Mouse (Mus musculus): ENCODE measurements at regions not wholly inside any gene's neighbourhood (a gene's known extent, or its start where the extent isn't known, plus 50 kb on each side); places are given as distances from the start of the nearest gene placed in this dataset.

DNA sequence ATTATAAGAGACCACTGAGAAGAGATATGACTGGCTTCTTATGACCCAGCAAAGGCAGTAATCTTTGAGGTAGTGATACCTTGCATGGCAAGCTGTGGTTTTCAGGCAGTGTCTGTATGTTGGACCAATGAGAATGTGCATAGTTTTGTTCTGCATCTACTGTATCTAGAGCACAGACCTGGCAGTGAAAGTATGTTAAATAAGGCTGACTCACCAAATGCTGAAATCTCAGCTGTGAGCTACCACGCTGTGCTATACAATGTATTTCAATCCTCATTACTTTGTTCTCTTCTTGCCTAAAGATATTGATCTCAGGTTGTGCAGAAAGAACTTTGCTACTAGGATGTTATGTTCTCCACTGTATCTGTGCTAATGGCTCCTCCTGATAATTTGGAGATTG, 83.9 kb upstream of the Zfp827 start:
- H3K4me1 ChIP-seq, result no peaks in the 10 kb centered on the region
- no peak overlapping the region for H3K4me2 ChIP-seq
- H3K27me3 ChIP-seq, result no peaks in the 10 kb centered on the region
- H3K4me3 ChIP-seq (replicated peaks), result no peak overlapping the region
- ATAC-seq (ENCODE audit: low FRiP score), result no peak
- no peak overlapping the region for H3K27ac ChIP-seq
- H3K9ac ChIP-seq, result no peak overlapping the region
- WGBS, result 93% methylated on average over 1 of the region's 1 CpGs
- H3K9me3 ChIP-seq, result no peaks in the 10 kb centered on the region
- H3K36me3 ChIP-seq (replicated peaks), result no peaks in the 10 kb centered on the region

- Histone ChIP-seq H3K4me2 (no peak overlapping the region), H3K27ac (no peak overlapping the region), H3K27me3 (no peaks in the 10 kb centered on the region), H3K9me3 (no peaks in the 10 kb centered on the region), H3K9ac (no peak overlapping the region), H3K4me3 (replicated peaks) (no peak overlapping the region), H3K36me3 (replicated peaks) (no peaks in the 10 kb centered on the region), H3K4me1 (no peaks in the 10 kb centered on the region)
- WGBS, result 57% methylated on average over 1 of the region's 1 CpGs
- no peak for ATAC-seq (ENCODE audit: low FRiP score)
Observed at GRCm38 (mm10) chr8:78945607-78946006, 82.6 kb upstream of the Zfp827 start.

GRCm38 (mm10) chr8:78946085-78946484, 82.2 kb upstream of the Zfp827 start:
- 89% methylated on average over 2 of the region's 2 CpGs for WGBS
- Histone ChIP-seq H3K27me3 (no peaks in the 10 kb centered on the region), H3K4me1 (no peaks in the 10 kb centered on the region), H3K9me3 (no peaks in the 10 kb centered on the region), H3K4me2 (no peak overlapping the region), H3K36me3 (replicated peaks) (no peaks in the 10 kb centered on the region), H3K27ac (no peak overlapping the region), H3K4me3 (replicated peaks) (no peak overlapping the region), H3K9ac (no peak overlapping the region)
- ATAC-seq (ENCODE audit: low FRiP score), result no peak

- Histone ChIP-seq H3K36me3 (replicated peaks) (no peaks in the 10 kb centered on the region), H3K9ac (no peak overlapping the region), H3K9me3 (no peaks in the 10 kb centered on the region), H3K27ac (no peak overlapping the region), H3K27me3 (no peaks in the 10 kb centered on the region), H3K4me1 (peaks cover 2% of the 10 kb centered on the region; the same call in 1 of the 2 replicates), H3K4me2 (no peak overlapping the region), H3K4me3 (replicated peaks) (no peak overlapping the region)
- no peak for ATAC-seq (ENCODE audit: low FRiP score)
- WGBS, result 93% methylated on average over 3 of the region's 3 CpGs
Observed at GRCm38 (mm10) chr8:78975034-78975433, 53.2 kb upstream of the Zfp827 start.
